Mouse (Mus musculus) cerebellum, adult 9-11 months (tissue): Measurements from ENCODE around the gene Rangrf.
"Not testable (repeated sequence)": the region's sequence is repeated elsewhere in the genome, so short reads cannot be mapped to it uniquely, and the experiment has no call there.

Source experiments
- DNase-seq: peaks from one replicate; pipeline ENCODE4 v3.0.0; 2022

Rangrf gene

GRCm38 (mm10) chr11:68975601-68976000 lies 616 bp upstream of the Rangrf start:
- DNase-seq, result no peak

DNA sequence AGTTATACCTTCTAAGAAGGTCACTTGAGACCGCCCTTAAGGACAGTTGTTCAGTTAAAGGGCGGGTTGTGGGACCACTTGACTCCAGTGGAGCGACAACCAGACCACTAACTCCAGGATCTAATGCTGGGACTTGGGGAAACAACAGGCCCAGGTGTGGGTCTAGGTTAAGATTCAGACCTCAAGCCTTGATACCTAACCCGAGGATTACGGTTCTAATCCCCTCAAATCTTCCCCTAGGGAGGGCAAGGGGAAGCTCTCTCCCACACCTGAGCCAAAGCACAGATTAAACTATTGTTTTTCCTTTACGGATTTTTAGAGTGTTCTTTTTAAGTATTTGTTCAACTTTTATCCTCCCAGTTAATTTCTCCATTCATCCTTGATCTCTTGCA lies 930 bp downstream of the Rangrf start:
- no peak for DNase-seq

DNA sequence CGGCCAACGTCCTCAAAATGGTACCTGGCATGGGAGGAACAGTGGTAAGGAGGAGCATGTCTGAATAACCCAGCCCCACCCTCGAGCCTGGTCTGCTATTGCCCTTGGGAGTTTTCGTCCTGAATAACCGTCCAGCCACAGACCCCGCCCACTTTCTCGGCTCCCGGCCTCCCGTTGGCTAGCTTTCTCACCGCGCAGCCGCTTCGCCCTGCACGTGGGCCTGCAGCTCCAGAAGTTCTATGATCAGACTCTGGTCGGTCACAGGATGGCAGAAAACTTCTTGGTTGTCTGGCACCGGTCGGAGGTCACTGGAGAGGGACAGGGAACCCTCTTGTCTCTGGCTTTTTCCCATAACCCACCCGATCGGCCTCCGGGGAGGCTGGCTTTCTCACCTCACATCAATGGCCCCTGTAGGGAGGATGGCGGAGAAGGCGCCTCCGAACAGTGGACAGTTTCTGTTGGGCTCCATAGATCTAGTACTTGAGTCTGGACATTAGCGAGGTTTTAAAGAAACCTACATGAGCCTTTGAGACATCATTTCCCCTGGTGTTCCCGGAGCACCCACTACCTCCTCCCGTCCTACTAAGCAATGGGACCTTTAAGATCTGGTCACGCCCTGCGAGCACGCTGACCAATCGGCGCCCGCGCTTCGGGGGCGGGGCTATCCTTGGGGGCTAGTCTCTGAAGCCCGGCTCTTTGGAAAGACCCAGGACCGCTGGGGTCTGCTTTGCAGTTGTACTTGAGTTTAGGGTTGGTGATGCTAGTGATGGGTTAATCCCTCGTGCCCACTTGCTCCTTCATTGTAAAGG lies 1.5 kb downstream of the Rangrf start:
- DNase-seq, result peak; percentile 86

DNA sequence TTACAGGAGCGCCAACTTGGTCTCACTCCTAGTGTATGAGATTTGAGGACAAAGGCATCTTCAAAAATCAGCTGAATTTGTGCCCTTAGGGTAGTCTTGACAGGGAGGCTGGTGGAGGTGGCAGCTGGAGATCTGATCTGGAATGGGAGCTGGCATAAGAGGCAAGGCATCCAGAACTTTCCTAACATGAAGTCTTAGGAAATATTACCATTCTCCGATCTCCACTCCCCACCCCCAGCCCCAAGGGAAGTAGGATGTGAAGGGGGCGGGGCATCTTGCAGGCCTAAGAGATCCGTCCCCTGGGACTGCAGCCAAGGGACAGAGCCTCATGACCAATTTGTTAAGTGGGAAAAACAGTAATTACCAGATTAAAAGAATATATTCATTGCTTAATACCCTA lies 4.8 kb downstream of the Rangrf start:
- peak; percentile 53 for DNase-seq

DNA sequence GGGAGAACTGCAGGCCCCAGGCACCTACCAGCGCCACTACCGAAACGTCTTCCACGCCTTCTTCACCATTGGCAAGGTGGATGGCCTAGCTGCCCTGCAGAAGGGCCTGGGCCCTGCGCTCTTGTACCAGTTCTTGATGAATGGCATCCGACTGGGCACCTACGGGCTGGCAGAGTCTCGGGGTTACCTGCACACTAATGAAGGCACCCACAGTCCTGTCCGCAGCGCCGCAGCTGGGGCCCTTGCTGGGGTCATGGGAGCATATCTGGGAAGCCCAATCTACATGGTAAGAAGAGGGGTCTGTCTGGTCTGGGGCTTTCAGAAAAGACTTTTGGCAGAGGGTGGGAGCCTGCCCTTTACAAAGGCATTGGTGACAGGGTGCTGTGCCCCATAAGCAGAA lies 6.2 kb downstream of the Rangrf start:
- peak; percentile 58 for DNase-seq

GRCm38 (mm10) chr11:68967337-68968282 lies 7.4 kb downstream of the Rangrf start, which contains the start of gene Slc25a35:
Gene Slc25a35, plus strand, starts transcription at chr11:68968131.
- DNase-seq, result peak; percentile 94

DNA sequence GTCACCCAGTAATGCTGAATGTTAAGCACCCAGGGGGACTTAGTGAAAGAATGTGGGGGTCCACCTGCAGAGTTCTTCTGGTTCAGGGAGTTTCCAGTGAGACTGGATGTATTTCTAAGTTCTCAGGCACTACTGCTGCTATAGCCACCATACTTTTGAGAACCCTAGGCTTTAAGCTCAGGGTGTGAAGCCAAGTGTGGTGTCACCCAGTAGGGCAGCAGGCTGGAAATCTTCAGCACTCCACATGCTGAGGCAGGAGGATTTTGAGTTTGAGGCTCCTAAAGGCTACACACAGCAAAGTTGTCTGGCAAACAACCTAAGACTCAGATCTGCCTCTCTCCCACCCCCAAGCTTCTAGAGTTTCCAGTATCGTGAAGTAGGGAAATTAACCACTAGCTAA lies 8.4 kb downstream of the Rangrf start:
- DNase-seq, result peak; percentile 29

DNA sequence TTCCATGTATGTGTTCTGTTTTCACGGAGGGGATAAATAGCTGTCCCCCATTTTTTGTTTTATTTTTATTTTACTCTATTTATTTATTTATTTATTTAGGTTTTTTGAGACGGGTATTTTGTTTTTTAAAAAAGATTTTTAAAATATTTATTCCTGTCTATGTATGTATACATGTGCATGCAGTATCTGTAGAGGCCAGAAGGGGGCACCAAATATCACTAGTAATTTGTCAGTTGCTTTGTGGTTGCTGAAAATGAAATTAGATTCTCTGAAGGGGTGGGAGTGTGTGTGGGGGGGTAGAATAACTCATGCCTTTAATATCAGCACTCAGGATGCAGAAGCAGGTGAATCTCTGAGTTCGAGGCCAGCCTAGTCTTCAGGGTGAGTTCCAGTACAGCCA lies 9.1 kb downstream of the Rangrf start:
- no peak for DNase-seq

DNA sequence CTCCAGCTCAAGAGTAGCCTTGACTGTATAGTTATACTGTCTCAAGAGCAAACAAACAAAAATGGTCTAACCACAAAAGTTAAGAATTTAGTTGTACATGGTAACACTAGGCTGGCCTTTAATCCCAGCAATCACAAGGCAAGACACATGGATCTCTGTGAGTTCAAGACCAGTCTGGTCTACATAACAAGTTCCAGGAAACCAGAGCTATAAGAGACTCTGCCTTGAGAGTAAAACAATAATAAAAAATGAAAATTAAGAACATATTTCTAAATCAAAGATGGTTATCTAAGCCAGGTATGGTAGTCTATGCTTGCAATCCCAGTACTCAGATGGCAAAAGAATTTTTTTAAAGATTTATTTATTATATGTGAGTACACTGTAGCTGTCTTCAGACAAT lies 9.9 kb downstream of the Rangrf start:
- DNase-seq, result no peak

GRCm38 (mm10) chr11:68963405-68963804 lies 11.6 kb downstream of the Rangrf start:
- DNase-seq, result no peak

- DNase-seq, result not testable (repeated sequence)
Observed at GRCm38 (mm10) chr11:68962159-68962558, 12.8 kb downstream of the Rangrf start.

GRCm38 (mm10) chr11:68961596-68961995 lies 13.4 kb downstream of the Rangrf start:
- no peak for DNase-seq

GRCm38 (mm10) chr11:68957971-68958370 lies 17.0 kb downstream of the Rangrf start:
- no peak for DNase-seq

GRCm38 (mm10) chr11:68957308-68957707 lies 17.7 kb downstream of the Rangrf start, which contains the start of gene Arhgef15:
Gene Arhgef15, minus strand, starts transcription at chr11:68957480.
- DNase-seq, result no peak

DNA sequence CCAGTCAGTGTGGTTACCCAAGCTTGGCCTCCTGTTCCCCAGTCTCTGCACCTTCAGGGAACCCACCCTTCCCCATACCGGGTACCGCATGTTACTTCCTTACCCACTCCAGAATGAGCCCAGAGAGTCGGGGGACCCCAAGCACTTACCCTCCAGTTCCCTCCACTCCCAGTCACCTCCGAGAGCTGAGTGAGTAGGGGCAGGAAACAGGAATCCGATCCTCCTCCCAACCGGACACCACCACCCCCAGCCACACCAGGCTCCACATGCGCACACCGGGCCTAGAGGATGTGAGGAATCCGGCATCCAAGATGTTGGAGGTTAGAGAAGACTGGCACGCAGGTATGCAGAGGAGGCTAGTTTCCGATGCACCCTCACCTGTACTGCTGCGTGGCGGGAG lies 18.3 kb downstream of the Rangrf start:
- DNase-seq, result no peak

- DNase-seq, result no peak
Observed at GRCm38 (mm10) chr11:68956107-68956506, 18.9 kb downstream of the Rangrf start.

DNA sequence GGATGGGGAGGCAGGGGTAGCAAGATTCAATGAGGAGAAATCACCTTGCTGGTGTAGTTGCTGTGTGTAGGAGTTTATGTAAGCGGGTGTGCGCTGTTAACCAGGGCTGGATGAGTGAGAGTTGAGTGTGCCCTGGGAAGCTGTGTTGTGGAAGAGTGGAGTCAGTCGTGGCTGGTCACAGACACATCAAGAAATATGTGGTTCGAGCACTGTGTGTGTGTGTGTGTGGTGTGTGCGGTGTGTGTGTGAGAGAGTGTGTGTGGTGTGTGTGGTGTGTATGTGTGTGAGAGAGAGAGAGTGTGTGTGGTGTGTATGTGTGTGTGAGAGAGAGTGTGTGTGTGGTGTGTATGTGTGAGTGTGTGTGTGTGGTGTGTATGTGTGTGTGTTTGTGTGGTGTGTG lies 19.5 kb downstream of the Rangrf start:
- no peak for DNase-seq

GRCm38 (mm10) chr11:68954408-68954807 lies 20.6 kb downstream of the Rangrf start:
- DNase-seq, result no peak

DNA sequence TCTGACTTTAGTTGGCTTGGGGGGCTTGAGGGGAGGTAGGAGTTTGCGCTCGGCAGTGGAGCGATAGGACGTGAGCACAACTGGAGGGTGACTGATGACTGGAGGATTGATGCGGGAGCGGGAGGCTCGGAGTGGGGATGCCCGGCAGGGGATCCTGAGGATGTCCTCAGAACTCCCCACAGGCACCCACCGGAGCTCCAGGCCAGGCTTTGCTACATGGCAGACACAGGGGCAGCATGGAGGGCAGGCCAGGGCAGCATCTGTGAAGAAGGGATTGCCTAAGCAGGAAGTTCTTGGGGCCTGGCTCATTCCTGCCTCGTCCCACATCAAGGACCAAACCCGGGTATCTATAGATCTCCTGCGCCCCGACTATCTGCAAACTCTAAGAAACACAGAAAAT lies 21.1 kb downstream of the Rangrf start:
- DNase-seq, result no peak

- DNase-seq, result peak; percentile 80
Observed at GRCm38 (mm10) chr11:68947542-68947993, 27.4 kb downstream of the Rangrf start.

DNA sequence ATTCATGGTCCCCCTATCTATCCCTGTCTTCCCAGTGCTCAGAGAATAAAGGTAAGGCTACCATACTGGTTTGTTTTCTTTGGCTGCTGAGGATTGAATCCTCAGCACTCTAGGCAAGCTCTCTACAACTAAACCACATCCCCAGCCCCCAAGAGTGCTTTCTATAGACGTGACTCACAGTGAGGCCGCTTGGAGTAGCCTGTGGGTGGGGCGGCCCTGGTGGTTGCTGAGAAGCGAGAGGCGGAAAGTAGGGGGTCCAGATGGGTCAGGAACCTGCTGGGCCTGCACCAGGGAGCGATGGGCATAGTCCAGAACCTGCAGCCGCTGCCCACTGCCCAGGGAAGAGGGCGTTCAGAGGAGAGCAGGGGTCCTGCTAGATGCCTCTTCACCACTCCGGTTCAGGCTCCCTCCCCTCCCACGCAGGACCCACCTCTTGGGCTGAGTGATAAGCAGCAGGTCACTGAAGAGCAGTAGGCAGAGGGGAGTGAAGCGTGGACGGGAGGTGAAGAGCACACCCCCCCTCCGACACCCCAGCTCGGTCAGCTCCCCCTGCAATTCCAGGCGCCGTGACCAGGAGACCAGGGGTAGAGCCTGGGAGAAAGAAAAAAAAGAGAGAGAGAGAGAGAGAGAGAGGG lies 28.1 kb downstream of the Rangrf start:
- peak; percentile 62 for DNase-seq

DNA sequence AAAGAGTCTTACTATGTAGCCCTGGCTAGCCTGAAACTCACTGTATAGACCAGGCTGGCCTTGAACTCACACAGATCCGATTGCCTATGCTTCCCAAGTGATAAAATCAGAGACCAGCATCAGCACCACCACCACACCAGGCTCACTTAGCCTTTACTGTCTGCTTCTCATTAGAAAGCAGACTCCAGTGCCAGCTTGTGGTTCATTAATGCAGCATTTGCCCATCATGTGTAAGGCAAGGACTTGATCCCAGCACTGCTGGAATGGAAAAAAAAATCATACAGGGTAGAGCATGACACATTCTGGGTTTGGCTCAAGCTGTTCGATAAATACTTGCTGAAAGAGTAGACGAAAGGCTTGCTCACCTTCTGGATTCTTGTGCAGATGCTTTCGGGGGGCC lies 29.0 kb downstream of the Rangrf start:
- no peak for DNase-seq

- DNase-seq, result no peak
Observed at GRCm38 (mm10) chr11:68945245-68945644, 29.7 kb downstream of the Rangrf start.
